ENCODE assay signal across 8 mouse cellular contexts in the genomic region with DNA sequence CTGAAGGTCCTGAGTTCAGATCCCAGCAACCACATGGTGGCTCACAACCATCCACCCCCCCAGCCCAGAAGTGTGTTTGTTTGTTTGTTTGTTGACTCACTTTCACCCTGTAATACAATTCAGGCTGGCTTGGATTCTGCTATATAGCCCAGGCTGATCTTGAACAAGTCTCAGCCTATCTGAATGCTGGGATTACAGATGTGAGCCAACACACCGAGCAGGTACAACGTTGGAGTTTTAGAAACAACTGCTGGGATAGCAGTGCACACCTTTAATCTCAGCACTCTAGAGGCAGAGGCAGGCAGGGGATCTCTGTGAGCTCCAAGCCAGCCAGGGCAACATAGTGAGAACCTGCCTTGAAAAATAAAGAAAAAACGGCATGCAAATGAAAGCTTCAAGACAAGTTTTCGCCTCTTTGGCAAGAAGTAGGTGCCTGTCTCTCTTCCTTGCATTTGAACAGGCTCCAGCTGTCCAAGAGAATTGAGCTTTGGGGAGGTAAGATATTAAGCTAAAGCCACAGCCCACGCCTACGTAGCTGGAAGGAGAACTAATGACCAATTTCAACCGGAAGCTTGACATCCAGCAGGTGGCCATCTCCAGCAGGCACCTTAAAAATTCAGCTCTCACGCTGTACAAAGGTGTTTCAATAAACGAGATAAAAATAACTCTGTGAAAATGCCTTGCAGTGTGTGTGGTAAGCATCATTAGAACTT. TPM values are rescaled to one million over a fixed set of nuclear protein-coding genes. Genes with fewer than 3 reads are reported as not detected.
A peak's percentile ranks its signal among the peaks of the same experiment; 100 is the strongest.
DNase-seq lines count a peak whose midpoint lies in the region; ATAC-seq and TF ChIP-seq lines count a peak whose summit lies in the region.

No protein-coding gene starts in this region.

- TF ChIP-seq POLR2A in brain, embryonic 14.5 days (IDR thresholded peaks at IDR 0.05; ENCODE audit: borderline replicate concordance, extremely low read depth, insufficient read depth, insufficient read length, poor library complexity, severe bottlenecking) = no peak

- peak overlapping the region; percentile 80 for H3K4me2 ChIP-seq in hindbrain, embryonic 13.5 days
- peak overlapping the region; percentile 100 for H3K4me2 ChIP-seq in limb, embryonic 15.5 days
- peak overlapping the region; percentile 100 for H3K4me2 ChIP-seq in stomach, embryonic 16.5 days (ENCODE audit: low read depth, low read length)

- peaks cover 26% of the 10 kb centered on the region for H3K4me1 ChIP-seq in hindbrain, embryonic 13.5 days (replicated peaks)
- peaks cover 25% of the 10 kb centered on the region for H3K4me1 ChIP-seq in limb, embryonic 15.5 days
- H3K4me1 ChIP-seq in stomach, embryonic 16.5 days (ENCODE audit: control insufficient read depth, insufficient read depth, low read length) = 0 out of 2 replicates have a peak, but pooled peaks cover 12% of the 10 kb centered on the region

- H3K4me3 ChIP-seq in hindbrain, embryonic 13.5 days = peak overlapping the region; percentile 80
- peak overlapping the region; percentile 60 for H3K4me3 ChIP-seq in limb, embryonic 15.5 days
- H3K4me3 ChIP-seq in stomach, embryonic 16.5 days (replicated peaks; ENCODE audit: low read length) = peak overlapping the region; percentile 70

- peaks cover 18% of the 10 kb centered on the region; the same call in 1 of the 2 replicates for H3K27me3 ChIP-seq in hindbrain, embryonic 13.5 days
- H3K27me3 ChIP-seq in limb, embryonic 15.5 days = peaks cover 43% of the 10 kb centered on the region
- peaks cover 35% of the 10 kb centered on the region for H3K27me3 ChIP-seq in stomach, embryonic 16.5 days (ENCODE audit: control insufficient read depth, insufficient read depth, low read length)

- peak overlapping the region; percentile 98 for H3K9ac ChIP-seq in hindbrain, embryonic 13.5 days
- no peak overlapping the region for H3K9ac ChIP-seq in limb, embryonic 15.5 days
- H3K9ac ChIP-seq in stomach, embryonic 16.5 days (ENCODE audit: low read length) = 0 out of 2 replicates have a peak overlapping the region, but pooled peaks have one; percentile 35

- 13% methylated on average over 9 of the region's 9 CpGs for WGBS in hindbrain, embryonic 13.5 days
- WGBS in limb, embryonic 15.5 days = 9% methylated on average over 9 of the region's 9 CpGs
- WGBS in stomach, embryonic 16.5 days = 7% methylated on average over 9 of the region's 9 CpGs

- TF ChIP-seq CTCF in brain, embryonic 14.5 days (IDR thresholded peaks at IDR 0.05; ENCODE audit: borderline replicate concordance, extremely low read depth, insufficient read depth, insufficient read length) = no peak; the same call in 1 of the 2 replicates

- H3K36me3 ChIP-seq in hindbrain, embryonic 13.5 days = no peaks in the 10 kb centered on the region
- H3K36me3 ChIP-seq in limb, embryonic 15.5 days = no peaks in the 10 kb centered on the region
- no peaks in the 10 kb centered on the region for H3K36me3 ChIP-seq in stomach, embryonic 16.5 days (ENCODE audit: control insufficient read depth, insufficient read depth, low read length)

- ATAC-seq in hindbrain, embryonic 13.5 days (ENCODE audit: low FRiP score) = no peak
- ATAC-seq in limb, embryonic 15.5 days (ENCODE audit: insufficient number of reproducible peaks, low FRiP score, low TSS enrichment, low read depth) = no peak
- no peak for ATAC-seq in stomach, embryonic 16.5 days (ENCODE audit: insufficient read depth, low FRiP score)

- peak overlapping the region; percentile 99 for H3K27ac ChIP-seq in hindbrain, embryonic 13.5 days
- no peak overlapping the region for H3K27ac ChIP-seq in limb, embryonic 15.5 days
- H3K27ac ChIP-seq in stomach, embryonic 16.5 days (ENCODE audit: low read length) = no peak overlapping the region

- peak; percentile 42 for DNase-seq in cerebellum, adult 8-10 months
- no peak for DNase-seq in cerebellum, postnatal 36 days
- peak; percentile 60 for DNase-seq in brain, embryonic 14.5 days (ENCODE audit: low read depth)
- no peak for DNase-seq in thymus, postnatal 4 days
- no peak for DNase-seq in gastrocnemius, postnatal 4 days (ENCODE audit: low spot score in 2 of 2)

- H3K9me3 ChIP-seq in hindbrain, embryonic 13.5 days = no peaks in the 10 kb centered on the region
- no peaks in the 10 kb centered on the region for H3K9me3 ChIP-seq in limb, embryonic 15.5 days
- no peaks in the 10 kb centered on the region for H3K9me3 ChIP-seq in stomach, embryonic 16.5 days (replicated peaks; ENCODE audit: control insufficient read depth, low read length)

RNA-seq across cellular contexts. Expression of a gene that starts 1.0 kb away (rescaled TPM):
- 305 and 557 TPM in 2 replicates for polyA plus RNA-seq in brain, embryonic 14.5 days (2012; rRNA removed)
- polyA plus RNA-seq in hindbrain, embryonic 13.5 days (2015; fragmentation: Nextera tagmentation; extraction: Ambion mirVana) = 711 and 738 TPM in 2 replicates
- 3.7 and 5.5 TPM in 2 replicates for polyA plus RNA-seq in limb, embryonic 15.5 days (2015; fragmentation: Nextera tagmentation; extraction: Ambion mirVana)
- 13.9 and 18.7 TPM in 2 replicates for polyA plus RNA-seq in stomach, embryonic 16.5 days (2015; fragmentation: Nextera tagmentation; extraction: Ambion mirVana)
- 10 to 100 TPM; 24.6 to 26.4 TPM for total RNA-seq in gastrocnemius, postnatal 4 days (2021)

RNA-seq across cellular contexts. Expression of a gene that starts 44.1 kb away (rescaled TPM):
- not detected in 2 replicates for polyA plus RNA-seq in brain, embryonic 14.5 days (2012; rRNA removed)
- not detected in 2 replicates for polyA plus RNA-seq in hindbrain, embryonic 13.5 days (2015; fragmentation: Nextera tagmentation; extraction: Ambion mirVana)
- not detected in 2 replicates for polyA plus RNA-seq in limb, embryonic 15.5 days (2015; fragmentation: Nextera tagmentation; extraction: Ambion mirVana)
- not detected in 2 replicates for polyA plus RNA-seq in stomach, embryonic 16.5 days (2015; fragmentation: Nextera tagmentation; extraction: Ambion mirVana)
- not detected for total RNA-seq in gastrocnemius, postnatal 4 days (2021)

Comparison
In these comparisons a context has a peak if more than half of its experiments do, and no peak if none do; other contexts are left out.
1. DNase-seq: peak in cerebellum, adult 8-10 months (single experiment) and brain, embryonic 14.5 days (single experiment); none in cerebellum, postnatal 36 days (0 of 2), thymus, postnatal 4 days (single experiment) and gastrocnemius, postnatal 4 days (0 of 2).
2. RNA of a gene that starts 1.0 kb away (polyA plus RNA-seq): 711 to 738 TPM in hindbrain, embryonic 13.5 days and 305 to 557 TPM in brain, embryonic 14.5 days; 13.9 to 18.7 TPM in stomach, embryonic 16.5 days and 3.7 to 5.5 TPM in limb, embryonic 15.5 days; every median in the first group is over 10 times any median in the second.
3. Peak in every context shown above with its lines, with median percentiles within 50 percentile points of each other: H3K4me2 ChIP-seq and H3K4me3 ChIP-seq.